Mouse (Mus musculus): ENCODE measurements around the gene Laptm5.

DNA sequence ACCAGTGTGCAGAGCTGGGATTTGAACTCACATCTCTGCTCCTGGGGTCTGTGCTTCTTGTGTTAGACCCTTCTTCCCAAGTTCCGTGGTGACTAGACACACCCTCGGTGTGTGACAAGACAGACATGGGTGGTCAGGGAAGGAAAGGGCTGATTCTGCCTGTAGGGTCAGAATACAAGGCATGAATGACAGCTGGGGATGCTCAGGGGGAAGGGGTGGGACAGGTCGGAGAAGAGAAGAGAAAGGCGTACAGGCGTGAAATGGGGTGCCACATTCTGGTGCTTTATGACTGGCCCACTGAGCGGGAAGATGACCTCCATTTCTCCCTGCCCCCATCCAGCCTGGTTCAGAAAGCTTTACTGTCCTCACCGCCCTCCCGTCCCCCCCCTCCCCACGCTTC is 47.5 kb upstream of the Laptm5 start:
- TF ChIP-seq CTCF (IDR thresholded peaks at IDR 0.05; ENCODE audit: control insufficient read depth, insufficient read depth, insufficient replicate concordance, low read depth, low read length) (no peak), POLR2A (IDR thresholded peaks at IDR 0.05; ENCODE audit: control insufficient read depth, low read depth, low read length) (no peak)

Measured in testis, adult 2 months (tissue).